Mouse (Mus musculus) stomach, embryonic 16.5 days (tissue): ENCODE measurements around the gene Ttc19. TPM values are rescaled to one million over a fixed set of nuclear protein-coding genes. Genes with fewer than 3 reads are reported as not detected.

Source experiments
- ATAC-seq: fragments of 200-750 bp; cut with Nextera tagmentation; 2 replicates; pipeline ENCODE4 v1.8.0; 2017; ENCODE audit warnings: moderate number of reproducible peaks, moderate TSS enrichment; ENCODE audit not compliant: insufficient read depth, low FRiP score
- H3K27ac ChIP-seq: fragments of 300-500 bp; sonication (generic); 2 replicates; pipeline ENCODE4 v1.5.1; 2014; ENCODE audit warnings: low read length
- H3K27me3 ChIP-seq: fragments of 300-500 bp; sonication (generic); 2 replicates; pipeline ENCODE4 v1.6.1; 2014; ENCODE audit warnings: low read length, control low read depth, mixed read lengths; ENCODE audit not compliant: control insufficient read depth, insufficient read depth
- H3K36me3 ChIP-seq: fragments of 300-500 bp; sonication (generic); 2 replicates; pipeline ENCODE4 v1.6.1; 2014; ENCODE audit warnings: low read length; ENCODE audit not compliant: control insufficient read depth, insufficient read depth
- H3K4me1 ChIP-seq: fragments of 300-500 bp; sonication (generic); 2 replicates; pipeline ENCODE4 v1.6.1; 2014; ENCODE audit warnings: low read length, control low read depth, mixed read lengths; ENCODE audit not compliant: control insufficient read depth, insufficient read depth
- H3K4me2 ChIP-seq: fragments of 300-500 bp; sonication (generic); 2 replicates; pipeline ENCODE4 v1.6.1; 2014; ENCODE audit warnings: low read depth, low read length, mixed read lengths
- H3K4me3 ChIP-seq: fragments of 300-500 bp; sonication (generic); replicated peaks from 2 replicates; pipeline ENCODE4 v1.5.1; 2014; ENCODE audit warnings: mild to moderate bottlenecking, low read length
- H3K9ac ChIP-seq: fragments of 300-500 bp; sonication (generic); 2 replicates; pipeline ENCODE4 v1.6.1; 2014; ENCODE audit warnings: low read length
- H3K9me3 ChIP-seq: fragments of 300-500 bp; sonication (generic); replicated peaks from 2 replicates; pipeline ENCODE4 v1.6.1; 2016; ENCODE audit warnings: low read length, control low read depth; ENCODE audit not compliant: control insufficient read depth
- WGBS: fragments of 180-500 bp; shearing (Covaris S2); extraction: QIAGEN DNeasy Blood & Tissue Kit; methylation state at CpG from one replicate; pipeline ENCODE4 v1.1.7; 2014; 5-methylcytosine and 5-hydroxymethylcytosine counted together
- polyA plus RNA-seq: library from polyadenylated mRNA; unstranded; fragments of >200 nt; fragmentation: Nextera tagmentation; extraction: Ambion mirVana; gene quantifications from 2 replicates; pipeline ENCODE4 v1.2.1, GENCODE M21; 2015

Ttc19 gene
- polyA plus RNA-seq, 1 experiment from 2014 or later = 14.9 TPM

DNA sequence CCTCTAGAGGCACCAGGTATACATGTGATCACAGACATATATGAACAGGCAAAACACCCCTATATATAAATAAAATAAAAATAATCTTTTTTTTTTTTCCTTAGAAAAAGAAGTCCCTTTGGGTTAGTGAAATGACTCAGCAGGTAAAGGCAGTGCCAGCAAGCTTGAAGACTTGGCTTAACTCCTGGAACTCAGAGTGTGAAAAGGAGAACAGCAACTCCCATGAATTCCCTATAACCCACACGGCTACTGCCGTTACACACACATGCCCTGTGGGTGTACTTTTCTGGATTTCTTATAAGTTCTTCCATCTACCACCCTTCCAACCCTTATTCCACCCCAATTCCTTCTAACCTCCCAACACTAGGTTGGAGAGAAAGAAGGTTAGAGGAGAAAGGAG, 24.6 kb downstream of the Ttc19 start:
- no peak overlapping the region for H3K9ac ChIP-seq
- no peak overlapping the region for H3K27ac ChIP-seq
- H3K9me3 ChIP-seq = no peaks in the 10 kb centered on the region
- no peaks in the 10 kb centered on the region for H3K4me1 ChIP-seq
- no peak overlapping the region for H3K4me3 ChIP-seq
- peaks cover 5% of the 10 kb centered on the region; the same call in 1 of the 2 replicates for H3K36me3 ChIP-seq
- ATAC-seq = no peak
- H3K27me3 ChIP-seq = no peaks in the 10 kb centered on the region
- no peak overlapping the region for H3K4me2 ChIP-seq
- 90% methylated on average over 2 of the region's 2 CpGs for WGBS

DNA sequence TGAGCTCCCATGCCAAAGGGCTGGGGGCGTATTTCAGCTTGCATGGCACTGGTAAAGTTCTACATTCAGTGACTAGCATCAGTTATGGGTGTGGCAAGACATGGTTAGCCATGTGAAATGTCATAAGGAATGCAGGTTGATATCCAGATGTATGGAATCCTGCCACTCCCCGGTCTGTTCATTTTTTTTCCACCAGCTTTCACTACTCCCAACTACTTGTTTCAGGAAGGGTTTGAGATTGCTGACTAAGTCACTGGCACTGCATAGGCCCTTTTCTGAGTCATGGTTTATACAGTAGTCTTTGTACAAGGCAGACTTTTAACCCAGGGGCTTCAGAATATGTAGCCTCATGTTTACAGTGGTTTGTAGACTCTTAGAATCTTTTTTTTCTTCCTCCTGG, 28.0 kb downstream of the Ttc19 start:
- Histone ChIP-seq H3K4me1 (no peaks in the 10 kb centered on the region), H3K4me2 (no peak overlapping the region), H3K27ac (no peak overlapping the region), H3K9me3 (no peaks in the 10 kb centered on the region), H3K36me3 (peaks cover 17% of the 10 kb centered on the region), H3K27me3 (no peaks in the 10 kb centered on the region), H3K9ac (no peak overlapping the region), H3K4me3 (no peak overlapping the region)
- ATAC-seq = no peak
- WGBS = 89% methylated on average over 2 of the region's 2 CpGs

DNA sequence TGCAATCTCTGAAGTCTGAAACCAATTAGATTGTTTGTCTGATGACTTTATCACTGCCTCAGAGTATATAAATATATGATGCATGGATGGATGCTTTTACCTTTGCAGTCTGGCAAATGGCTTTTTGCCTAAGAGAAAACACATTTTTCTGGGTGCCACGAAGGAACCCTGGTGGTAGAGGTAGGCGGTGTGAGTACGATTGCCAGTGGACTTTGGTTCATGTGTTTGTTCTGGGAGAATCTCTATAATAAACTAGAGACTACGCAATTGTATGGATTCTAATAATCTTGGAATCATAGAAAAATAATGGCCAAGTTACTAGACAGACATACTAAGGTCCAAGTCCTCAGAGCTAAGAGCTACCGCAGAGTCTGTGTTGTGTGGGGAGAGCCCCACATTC, 33.7 kb downstream of the Ttc19 start:
- no peaks in the 10 kb centered on the region for H3K4me1 ChIP-seq
- no peak overlapping the region for H3K9ac ChIP-seq
- no peak overlapping the region for H3K4me2 ChIP-seq
- H3K9me3 ChIP-seq = no peaks in the 10 kb centered on the region
- no peak for ATAC-seq
- no peak overlapping the region for H3K4me3 ChIP-seq
- 95% methylated on average over 5 of the region's 5 CpGs for WGBS
- peaks cover 30% of the 10 kb centered on the region for H3K36me3 ChIP-seq
- H3K27me3 ChIP-seq = no peaks in the 10 kb centered on the region
- no peak overlapping the region for H3K27ac ChIP-seq

DNA sequence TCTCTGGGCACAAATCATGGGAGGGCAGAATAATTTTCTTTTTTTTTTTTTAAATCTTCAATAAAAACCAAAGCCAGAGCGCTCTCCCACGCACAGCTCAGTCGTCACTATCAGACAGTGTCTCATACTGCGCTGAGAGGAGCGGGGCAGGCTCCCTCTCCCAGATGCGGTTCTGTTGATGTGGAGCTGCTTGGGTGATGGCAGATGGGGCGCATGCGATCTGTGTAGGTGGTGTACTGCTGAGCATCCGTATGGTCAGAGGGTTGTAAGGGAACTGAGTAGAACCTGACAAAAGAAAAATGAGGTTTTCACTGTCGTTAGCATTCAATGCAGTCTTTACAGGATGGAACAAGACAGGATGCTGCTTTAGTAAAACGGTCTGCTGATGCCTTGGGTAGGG, 36.5 kb downstream of the Ttc19 start:
- no peaks in the 10 kb centered on the region for H3K9me3 ChIP-seq
- 88% methylated on average over 11 of the region's 11 CpGs for WGBS
- no peak overlapping the region for H3K4me2 ChIP-seq
- H3K4me3 ChIP-seq = no peak overlapping the region
- no peak overlapping the region for H3K27ac ChIP-seq
- no peak overlapping the region for H3K9ac ChIP-seq
- ATAC-seq = no peak
- no peaks in the 10 kb centered on the region for H3K4me1 ChIP-seq
- peaks cover 34% of the 10 kb centered on the region for H3K36me3 ChIP-seq
- H3K27me3 ChIP-seq = no peaks in the 10 kb centered on the region

DNA sequence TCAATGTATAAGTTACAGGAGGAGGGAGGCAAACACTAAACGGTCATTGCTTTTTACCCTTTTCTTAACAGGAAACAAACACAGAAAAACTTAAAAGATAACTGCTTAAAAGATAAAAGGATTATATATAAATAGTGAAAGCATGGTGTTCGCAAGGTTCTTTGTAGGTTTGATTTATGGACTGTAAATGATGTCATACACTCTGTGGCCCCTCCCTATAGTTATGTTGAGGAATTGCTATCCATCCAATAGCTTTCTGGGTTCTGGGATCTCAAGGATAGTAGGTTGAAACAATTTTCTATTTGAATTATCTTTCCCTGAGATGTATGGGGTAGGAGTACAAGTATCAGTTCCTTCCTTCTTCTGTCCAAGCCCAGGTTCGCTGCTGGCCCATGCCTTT, 38.8 kb downstream of the Ttc19 start:
- Histone ChIP-seq H3K4me2 (no peak overlapping the region), H3K9me3 (no peaks in the 10 kb centered on the region), H3K4me3 (no peak overlapping the region), H3K36me3 (peaks cover 26% of the 10 kb centered on the region), H3K9ac (no peak overlapping the region), H3K27me3 (no peaks in the 10 kb centered on the region), H3K4me1 (no peaks in the 10 kb centered on the region), H3K27ac (no peak overlapping the region)
- no peak for ATAC-seq
- WGBS = 65% methylated on average over 3 of the region's 3 CpGs

DNA sequence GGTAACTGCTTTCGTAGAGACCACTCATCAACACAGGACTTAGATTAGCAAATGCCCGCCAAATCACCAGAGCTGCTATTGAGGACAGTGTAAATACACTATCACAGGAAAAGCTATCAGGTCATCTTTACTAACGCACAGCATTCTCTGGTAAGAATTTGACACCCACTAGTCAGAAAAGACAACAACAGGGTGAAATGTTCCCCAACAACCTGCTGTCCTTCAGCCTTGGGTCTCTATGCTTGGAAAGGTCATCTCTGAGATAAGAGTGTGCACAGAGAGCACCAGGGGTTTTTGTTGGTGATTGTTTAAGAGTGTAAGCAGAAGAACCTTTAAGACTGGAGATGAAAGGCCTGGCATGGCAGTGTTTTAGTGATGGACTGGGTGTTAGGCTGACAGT, 42.4 kb downstream of the Ttc19 start:
- H3K9me3 ChIP-seq = no peaks in the 10 kb centered on the region
- peaks cover 22% of the 10 kb centered on the region for H3K36me3 ChIP-seq
- no peak overlapping the region for H3K27ac ChIP-seq
- no peak overlapping the region for H3K4me2 ChIP-seq
- H3K4me1 ChIP-seq = no peaks in the 10 kb centered on the region
- no peak overlapping the region for H3K4me3 ChIP-seq
- WGBS = 61% methylated on average over 3 of the region's 3 CpGs
- no peak overlapping the region for H3K9ac ChIP-seq
- ATAC-seq = no peak
- no peaks in the 10 kb centered on the region for H3K27me3 ChIP-seq

DNA sequence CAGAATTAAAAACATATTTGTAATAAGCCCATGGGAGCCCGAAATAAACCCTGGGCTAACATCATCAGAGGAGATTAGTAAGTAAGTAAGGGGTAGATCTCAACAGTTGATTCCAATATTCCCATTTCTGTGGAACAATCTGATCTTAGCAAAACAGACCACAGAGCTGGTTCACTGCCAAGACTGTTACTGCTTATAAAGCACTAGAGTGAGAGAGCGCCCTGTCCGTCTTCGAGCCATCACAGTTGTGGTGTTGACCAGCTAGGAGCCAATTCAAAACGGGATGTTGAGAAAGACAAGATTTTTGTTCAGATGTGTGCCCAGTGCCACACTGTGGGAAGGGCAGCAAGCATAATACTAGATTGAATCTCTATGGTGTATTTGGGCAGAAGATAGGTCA, 49.9 kb downstream of the Ttc19 start:
- peaks cover 27% of the 10 kb centered on the region for H3K36me3 ChIP-seq
- 92% methylated on average over 5 of the region's 5 CpGs for WGBS

DNA sequence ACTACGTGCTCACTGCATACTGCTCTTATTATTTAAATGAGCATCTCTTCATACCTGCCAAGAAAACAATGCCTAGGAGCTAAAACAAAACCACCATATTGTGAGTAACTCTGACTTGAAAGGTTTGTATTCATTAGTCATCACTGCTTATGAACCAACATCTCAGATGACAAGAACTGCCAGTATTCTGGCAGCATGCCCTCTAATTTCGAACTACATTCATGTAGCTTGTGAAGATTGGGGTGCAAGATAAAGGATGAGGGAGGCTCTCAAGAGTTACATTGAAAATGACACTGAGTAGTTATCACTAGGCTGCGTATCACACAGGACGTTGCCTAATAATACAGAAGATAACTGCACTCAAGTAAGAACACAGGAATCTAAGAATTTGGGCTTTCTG, 51.0 kb downstream of the Ttc19 start:
- no peaks in the 10 kb centered on the region for H3K4me1 ChIP-seq
- H3K36me3 ChIP-seq = peaks cover 26% of the 10 kb centered on the region
- H3K4me3 ChIP-seq = no peak overlapping the region
- H3K9me3 ChIP-seq = no peaks in the 10 kb centered on the region
- H3K9ac ChIP-seq = no peak overlapping the region
- ATAC-seq = no peak
- H3K4me2 ChIP-seq = no peak overlapping the region
- H3K27me3 ChIP-seq = no peaks in the 10 kb centered on the region
- H3K27ac ChIP-seq = no peak overlapping the region
- WGBS = 87% methylated on average over 4 of the region's 4 CpGs

More for the DNA sequence above, 49.9 kb downstream of the Ttc19 start:
- no peak for ATAC-seq
- Histone ChIP-seq H3K4me2 (no peak overlapping the region), H3K9me3 (no peaks in the 10 kb centered on the region), H3K27me3 (no peaks in the 10 kb centered on the region), H3K4me1 (no peaks in the 10 kb centered on the region), H3K27ac (no peak overlapping the region), H3K9ac (no peak overlapping the region), H3K4me3 (no peak overlapping the region)

DNA sequence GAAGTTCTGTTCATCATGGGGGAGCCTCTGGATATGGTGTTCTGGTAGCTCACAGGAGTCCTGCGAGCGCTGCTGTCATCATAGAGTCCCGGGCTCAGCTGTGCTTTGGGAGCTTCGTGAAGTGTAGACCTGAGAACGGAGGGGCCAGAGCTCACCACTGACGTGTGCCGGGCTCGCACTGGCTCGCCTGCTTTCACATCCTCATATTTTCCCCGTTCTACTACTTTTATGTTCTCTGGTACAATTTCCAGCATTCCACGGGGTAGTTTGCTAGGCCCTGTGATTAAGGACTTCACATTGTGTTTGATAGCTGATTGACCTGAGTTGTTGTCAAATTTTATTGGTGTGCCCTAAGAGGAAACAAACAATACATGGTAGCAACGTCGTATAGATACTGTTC, 61.7 kb downstream of the Ttc19 start:
- Histone ChIP-seq H3K27ac (no peak overlapping the region), H3K4me2 (no peak overlapping the region), H3K9me3 (no peaks in the 10 kb centered on the region), H3K36me3 (peaks cover 13% of the 10 kb centered on the region), H3K9ac (no peak overlapping the region), H3K4me1 (no peaks in the 10 kb centered on the region), H3K27me3 (no peaks in the 10 kb centered on the region), H3K4me3 (no peak overlapping the region)
- 92% methylated on average over 13 of the region's 13 CpGs for whole genome bisulfite sequencing
- ATAC-seq = no peak

DNA sequence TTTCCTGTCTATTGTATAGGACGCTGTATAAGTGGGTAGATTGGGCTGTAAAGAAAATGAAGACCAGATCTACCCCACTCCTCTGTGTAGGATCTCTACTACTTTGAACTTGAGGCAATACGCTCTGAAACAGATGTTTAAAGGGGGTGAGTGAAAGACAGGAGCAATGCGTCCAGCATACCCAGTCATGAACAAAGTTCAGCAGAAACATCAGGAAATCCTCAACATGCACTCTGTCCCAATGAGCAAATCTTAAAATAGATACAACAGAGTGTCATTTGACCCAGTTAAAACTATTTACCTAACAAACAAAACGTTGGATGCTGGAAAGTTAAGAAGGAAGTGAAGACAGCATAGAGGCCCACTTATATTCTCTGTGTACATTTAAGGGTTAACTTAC, 70.7 kb downstream of the Ttc19 start:
- Histone ChIP-seq H3K36me3 (peaks cover 25% of the 10 kb centered on the region), H3K27ac (no peak overlapping the region), H3K9ac (no peak overlapping the region), H3K4me3 (no peak overlapping the region), H3K27me3 (no peaks in the 10 kb centered on the region), H3K4me1 (no peaks in the 10 kb centered on the region), H3K9me3 (no peaks in the 10 kb centered on the region), H3K4me2 (no peak overlapping the region)
- 80% methylated on average over 4 of the region's 4 CpGs for WGBS
- no peak for ATAC-seq
